Mouse (Mus musculus) heart, postnatal 10 days (tissue): ENCODE results near the gene Nln. TPM values are rescaled to one million over a fixed set of nuclear protein-coding genes. Genes with fewer than 3 reads are reported as not detected.

ENCODE experiments used
- DNase-seq, 2 experiments: peaks; one replicate each; pipeline ENCODE4 v3.0.0; 2021
- intact Hi-C: fragments of 180-260 bp; cut with DNase I; formaldehyde crosslinking; loops from one replicate; pipeline ENCODE4 v1.15.1; 2025
- total RNA-seq, 2 experiments: library from RNA; stranded (reverse); gene quantifications; 2 replicates each; pipeline ENCODE4 v1.2.3; 2021

The Nln gene
- total RNA-seq, 2 experiments from 2014 or later, result 21.6 to 21.8 TPM

GRCm38 (mm10) chr13:104024275-104024674 lies 85.1 kb downstream of the Nln start:
- no peak for DNase-seq
- intact Hi-C loops, result no loop called here

GRCm38 (mm10) chr13:104023356-104023911 lies 86.0 kb downstream of the Nln start:
- DNase-seq, result no peak
- intact Hi-C loops, result no loop called here

- no peak for DNase-seq
- intact Hi-C loops, result no loop called here
These were observed 90.8 kb downstream of the Nln start for GRCm38 (mm10) chr13:104018466-104019076.

GRCm38 (mm10) chr13:104015246-104016105 lies 93.9 kb downstream of the Nln start:
- DNase-seq, result no peak
- intact Hi-C loops, result no loop called here

GRCm38 (mm10) chr13:104014038-104014437 lies 95.4 kb downstream of the Nln start:
- no peak for DNase-seq
- intact Hi-C loops, result no loop called here

GRCm38 (mm10) chr13:104013380-104013779 lies 96.0 kb downstream of the Nln start:
- intact Hi-C loops, result no loop called here

GRCm38 (mm10) chr13:104012214-104012833 lies 97.1 kb downstream of the Nln start:
- intact Hi-C loops, result no loop called here
- no peak for DNase-seq

More at GRCm38 (mm10) chr13:104013380-104013779, 96.0 kb downstream of the Nln start:
- DNase-seq, result no peak

GRCm38 (mm10) chr13:104011289-104011688 lies 98.1 kb downstream of the Nln start:
- no peak for DNase-seq
- intact Hi-C loops, result no loop called here

GRCm38 (mm10) chr13:104005231-104005845 lies 104.1 kb downstream of the Nln start:
- intact Hi-C loops, result no loop called here
- no peak for DNase-seq

- no peak for DNase-seq
- intact Hi-C loops, result no loop called here
These were observed 115.3 kb downstream of the Nln start for GRCm38 (mm10) chr13:103994085-103994455.

- DNase-seq, result no peak
These were observed 116.0 kb downstream of the Nln start for GRCm38 (mm10) chr13:103993142-103994084.

GRCm38 (mm10) chr13:103986660-103987059 lies 122.8 kb downstream of the Nln start:
- intact Hi-C loops, result no loop called here
- peak in 1 of 2 experiments; percentile 34 for DNase-seq

More at GRCm38 (mm10) chr13:103993142-103994084, 116.0 kb downstream of the Nln start:
- intact Hi-C loops, result no loop called here

- no peak for DNase-seq
These were observed 123.7 kb downstream of the Nln start for GRCm38 (mm10) chr13:103985510-103986278.

GRCm38 (mm10) chr13:103982376-103982775 lies 127.0 kb downstream of the Nln start:
- intact Hi-C loops, result no loop called here
- DNase-seq, result no peak

More at GRCm38 (mm10) chr13:103985510-103986278, 123.7 kb downstream of the Nln start:
- intact Hi-C loops, result no loop called here

GRCm38 (mm10) chr13:103980414-103980813 lies 129.0 kb downstream of the Nln start:
- intact Hi-C loops, result no loop called here
- DNase-seq, result no peak

GRCm38 (mm10) chr13:103978286-103978866 lies 131.0 kb downstream of the Nln start:
- peak; percentile 44 to 52 for DNase-seq
- intact Hi-C loops, result loop anchor here (5.0 kb wide), 1 partner anchor 59 kb away; no protein-coding TSS in a partner anchor

GRCm38 (mm10) chr13:103977844-103978243 lies 131.6 kb downstream of the Nln start:
- no peak for DNase-seq
- intact Hi-C loops, result loop anchor here (5.0 kb wide), 1 partner anchor 59 kb away; no protein-coding TSS in a partner anchor

- DNase-seq, result no peak
- intact Hi-C loops, result loop anchor here (5.0 kb wide), 1 partner anchor 61 kb away; no protein-coding TSS in a partner anchor
These were observed 133.2 kb downstream of the Nln start for GRCm38 (mm10) chr13:103976181-103976724.
